Mouse (Mus musculus): ENCODE measurements around the gene Stx8.

The Stx8 gene

DNA sequence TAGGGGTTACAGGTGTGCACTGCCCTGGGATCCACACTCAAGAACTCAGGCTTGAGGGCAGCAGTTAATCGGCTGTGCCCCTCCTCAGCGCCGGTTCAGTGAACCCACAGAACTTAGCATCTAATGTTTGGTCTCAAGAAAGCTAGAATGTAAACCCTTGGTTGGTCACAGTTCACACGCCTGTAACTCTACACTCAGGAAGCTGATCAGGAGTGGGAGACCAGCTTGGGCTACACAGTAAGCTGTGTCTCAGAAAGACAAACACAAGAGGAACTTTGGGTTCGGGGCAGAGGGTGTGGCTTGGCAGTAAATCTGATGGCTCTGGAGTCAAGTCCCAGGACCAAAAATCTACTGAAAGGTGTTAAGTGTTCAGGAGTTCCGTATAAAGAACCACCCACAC, 17.6 kb downstream of the Stx8 start:
- DNase-seq = no peak

DNA sequence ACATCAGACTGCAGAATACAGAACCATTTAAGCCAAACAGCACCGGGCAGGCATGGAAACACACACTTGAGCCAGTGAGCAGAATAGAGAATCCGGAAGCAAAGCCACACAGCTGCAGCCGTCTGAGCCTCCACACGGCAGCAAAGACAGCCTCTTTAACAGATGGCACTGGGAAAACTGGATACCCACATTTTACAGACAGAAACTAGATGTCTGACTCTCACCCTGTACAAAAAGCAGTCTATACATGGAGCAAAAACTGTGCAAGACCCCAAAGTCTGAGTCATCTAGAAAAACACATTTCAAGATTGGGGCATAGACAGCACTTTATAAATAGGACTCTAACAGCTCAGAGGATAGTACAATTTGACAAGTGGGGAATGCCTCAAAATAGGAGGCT, 25.2 kb downstream of the Stx8 start:
- no peak for DNase-seq

- no peak for DNase-seq
These were observed 30.0 kb downstream of the Stx8 start for GRCm38 (mm10) chr11:67995965-67996364.

DNA sequence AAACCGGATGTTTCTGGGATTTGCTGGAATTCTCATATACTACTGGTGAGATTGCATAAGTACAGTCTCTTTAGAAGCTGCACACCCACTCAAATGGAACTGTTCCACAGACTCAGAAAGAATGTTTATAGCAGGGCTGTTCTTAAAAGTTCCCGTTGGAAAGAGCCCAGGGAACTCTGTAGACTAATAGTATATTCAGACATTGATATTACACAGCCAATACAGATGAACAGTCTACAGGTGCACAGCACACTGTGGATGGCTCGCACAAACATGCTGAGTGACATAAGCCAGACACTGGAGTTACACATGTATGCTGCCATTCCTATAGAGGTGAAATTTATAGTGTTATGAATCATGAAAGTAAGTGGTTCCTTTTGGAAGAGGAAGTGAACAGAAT, 32.9 kb downstream of the Stx8 start:
- DNase-seq = no peak

DNA sequence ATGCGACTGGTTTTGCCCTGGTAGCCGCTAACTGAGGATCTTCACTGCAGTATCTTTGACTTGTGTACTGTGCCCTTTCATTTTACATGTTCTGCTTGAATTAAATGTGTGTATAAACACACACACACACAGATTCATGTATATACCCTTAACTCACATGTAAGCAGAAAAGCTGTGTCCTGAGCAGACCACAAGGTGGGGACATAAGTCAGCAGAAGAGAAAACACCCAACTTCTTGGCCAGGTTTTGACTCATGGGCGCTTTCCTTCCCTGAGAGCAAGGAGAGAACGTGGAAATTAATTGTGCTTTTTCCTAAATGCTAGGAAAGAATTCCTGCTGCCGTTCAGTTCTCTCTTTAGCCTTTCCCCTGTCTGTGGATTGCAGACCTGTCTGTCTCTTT, 33.6 kb downstream of the Stx8 start:
- DNase-seq = no peak

- DNase-seq = peak; percentile 49
These were observed 38.2 kb downstream of the Stx8 start for GRCm38 (mm10) chr11:68004191-68004590.

- no peak for DNase-seq
These were observed 40.3 kb downstream of the Stx8 start for GRCm38 (mm10) chr11:68006216-68006789.

DNA sequence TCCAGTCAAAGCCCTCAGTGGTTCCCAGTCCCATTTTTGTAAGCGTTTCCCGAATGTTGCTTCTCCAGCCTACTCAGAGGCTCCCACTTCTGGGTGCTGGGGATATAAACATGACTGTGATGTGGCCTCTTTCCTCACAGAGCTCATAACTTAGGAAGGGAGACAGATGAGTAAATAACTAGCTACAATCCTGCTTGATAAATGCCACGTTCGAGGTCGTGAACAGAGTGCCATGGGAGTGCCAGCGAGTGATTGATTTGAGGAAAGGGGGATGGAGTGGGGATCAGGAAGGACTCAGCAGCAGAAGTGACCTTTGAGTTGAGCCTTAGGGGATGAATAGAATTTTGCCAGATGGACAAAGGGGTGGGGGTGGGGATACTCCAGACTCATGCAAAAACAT, 41.7 kb downstream of the Stx8 start:
- no peak for DNase-seq

GRCm38 (mm10) chr11:68009377-68009776, 43.4 kb downstream of the Stx8 start:
- no peak for DNase-seq

GRCm38 (mm10) chr11:68012207-68012606, 46.2 kb downstream of the Stx8 start:
- no peak for DNase-seq

- no peak for DNase-seq
These were observed 52.2 kb downstream of the Stx8 start for GRCm38 (mm10) chr11:68018191-68018590.

DNA sequence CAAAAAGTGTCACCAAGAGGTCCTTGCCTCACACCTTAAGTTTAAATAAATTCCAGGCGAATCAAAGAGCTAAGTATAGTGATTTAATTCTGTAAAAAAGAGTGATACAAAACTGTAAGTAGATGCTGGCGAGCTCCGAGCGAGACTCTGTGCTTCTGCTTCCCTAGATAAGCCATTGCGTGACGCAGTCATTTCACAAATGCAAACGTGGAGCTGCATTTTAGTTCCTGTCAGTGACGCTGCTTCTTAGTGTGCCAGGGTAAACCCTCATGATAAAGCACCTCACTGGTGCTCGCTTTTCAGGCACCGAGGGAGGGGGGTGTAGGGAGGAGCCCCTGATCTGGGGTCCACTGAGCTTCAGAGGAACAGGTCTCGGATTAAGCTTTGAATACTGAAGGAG, 53.2 kb downstream of the Stx8 start:
- no peak for DNase-seq

- no peak for DNase-seq
These were observed 56.0 kb downstream of the Stx8 start for GRCm38 (mm10) chr11:68021976-68022375.

DNA sequence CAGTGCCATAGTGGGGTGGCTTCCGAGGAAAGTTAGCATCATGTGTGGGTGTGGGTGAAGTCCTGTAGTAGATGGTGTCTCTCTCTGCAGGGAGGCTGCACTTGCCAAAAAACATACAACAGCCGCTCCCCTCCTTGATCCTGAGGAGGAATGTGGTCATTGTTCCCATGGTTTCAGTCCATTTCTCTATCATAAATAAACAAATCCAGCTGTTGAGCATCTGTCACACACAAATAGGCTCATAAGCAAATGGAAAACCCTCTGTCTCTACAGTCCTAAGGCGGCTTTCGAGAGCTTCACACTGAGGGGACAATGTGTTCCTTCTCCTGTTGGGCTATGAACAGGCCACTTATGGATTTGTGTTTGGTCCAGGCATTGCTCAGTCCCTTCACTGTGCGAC, 56.9 kb downstream of the Stx8 start:
- no peak for DNase-seq

- DNase-seq = no peak
These were observed 57.9 kb downstream of the Stx8 start for GRCm38 (mm10) chr11:68023811-68024369.

DNA sequence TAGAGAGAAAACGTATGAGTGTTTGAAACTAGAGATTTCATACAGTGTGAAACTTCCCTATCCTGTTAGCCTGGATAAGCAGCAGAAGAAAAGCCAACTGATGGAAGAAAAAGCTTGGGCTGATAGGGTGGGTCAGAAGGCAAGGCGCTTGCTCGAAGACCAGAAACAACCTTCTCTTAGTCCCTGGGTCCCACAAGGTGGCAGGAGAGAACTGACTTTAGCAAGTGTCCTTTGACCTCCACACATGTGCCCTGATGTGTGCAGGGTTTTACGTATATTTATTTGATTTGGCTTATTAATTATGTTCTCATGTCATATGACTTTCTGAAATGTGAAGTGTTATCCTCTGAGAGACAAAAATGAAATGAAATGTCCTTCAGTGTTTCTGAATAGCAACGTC, 60.6 kb downstream of the Stx8 start:
- DNase-seq = no peak

DNA sequence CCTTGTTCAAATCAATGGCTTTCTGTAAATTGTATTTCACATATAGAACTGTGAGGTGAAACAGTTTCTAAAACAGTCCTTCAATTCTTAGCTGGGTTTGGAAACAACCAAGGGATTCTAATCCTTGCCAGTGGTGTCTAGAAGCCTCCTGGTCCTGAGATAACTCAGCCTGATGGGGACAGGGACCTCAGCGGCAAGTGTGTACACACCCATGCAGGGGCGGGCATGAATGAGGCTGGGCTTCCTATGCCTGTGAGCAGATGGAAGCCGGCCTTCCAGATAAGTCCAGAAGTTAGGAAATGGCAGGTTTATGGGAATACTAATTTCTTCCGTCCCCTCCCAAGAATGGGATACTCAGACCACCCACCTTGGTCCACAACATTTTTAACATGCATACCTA, 63.1 kb downstream of the Stx8 start:
- no peak for DNase-seq

DNA sequence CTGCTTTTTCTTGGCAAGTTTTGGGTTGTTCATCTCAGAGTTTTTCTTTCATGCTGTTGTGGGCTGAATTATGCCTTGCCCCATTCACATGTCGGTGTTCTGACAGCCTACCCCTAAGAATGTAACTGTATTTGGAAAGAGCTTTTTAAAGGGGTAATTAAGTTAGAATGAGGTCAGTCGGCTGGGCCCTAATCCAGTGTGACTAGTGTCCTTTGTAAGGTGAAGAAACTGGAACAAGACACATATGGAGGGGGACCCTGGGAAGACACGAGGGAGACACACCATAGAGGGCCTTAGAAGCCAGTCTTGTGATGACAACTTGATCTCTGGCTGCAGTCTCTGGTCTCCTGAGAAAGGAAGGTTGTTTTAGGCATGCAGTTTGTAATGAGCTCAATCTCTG, 63.9 kb downstream of the Stx8 start:
- DNase-seq = no peak

DNA sequence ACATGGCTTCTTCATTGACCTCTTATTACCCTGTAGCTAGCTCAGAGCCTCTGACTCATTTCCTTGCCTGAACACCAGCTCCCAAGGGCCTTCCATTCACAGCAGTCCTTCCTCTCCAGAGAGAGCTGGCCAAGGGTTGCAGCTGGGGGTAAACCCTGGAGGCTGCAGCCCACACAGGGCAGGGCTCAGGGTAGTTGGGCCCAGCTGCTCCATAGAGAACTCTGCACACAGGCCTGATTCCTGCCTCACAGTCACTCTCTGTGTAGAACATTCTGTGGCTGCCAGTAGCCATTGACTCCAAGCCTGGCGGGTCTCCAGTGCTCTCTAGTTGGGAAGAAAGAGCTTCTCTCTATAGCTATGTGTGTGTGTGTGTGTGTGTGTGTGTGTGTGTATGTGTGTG, 64.8 kb downstream of the Stx8 start:
- peak; percentile 30 for DNase-seq

- DNase-seq = no peak
These were observed 66.5 kb downstream of the Stx8 start for GRCm38 (mm10) chr11:68032448-68032847.

- DNase-seq = no peak
These were observed 67.4 kb downstream of the Stx8 start for GRCm38 (mm10) chr11:68033331-68033926.

DNA sequence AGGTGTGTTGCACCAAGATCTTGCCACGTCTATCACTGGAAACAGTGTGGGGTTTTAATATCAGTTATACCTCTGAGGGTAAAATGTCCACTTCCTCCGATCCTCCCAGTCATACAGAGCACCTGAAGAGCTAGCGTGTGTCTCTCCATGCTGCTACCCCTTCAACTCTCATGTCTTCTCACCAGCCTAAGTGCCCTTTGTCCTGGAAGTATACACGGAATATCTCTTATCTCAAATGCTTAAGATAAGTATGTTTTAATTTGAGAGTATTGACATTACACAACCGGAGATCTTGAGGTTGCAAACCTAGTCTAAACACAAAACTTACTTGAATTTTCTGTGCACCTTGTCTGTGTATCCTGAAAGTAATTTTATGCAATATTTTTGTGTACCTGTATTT, 68.4 kb downstream of the Stx8 start:
- DNase-seq = no peak

GRCm38 (mm10) chr11:68035303-68035891, 69.4 kb downstream of the Stx8 start:
- DNase-seq = no peak

GRCm38 (mm10) chr11:68036133-68036959, 70.4 kb downstream of the Stx8 start:
- DNase-seq = no peak

All from cerebellum, adult 11-12 months (tissue).